Mouse (Mus musculus) Muller cell, postnatal 12 days (primary cell): ENCODE data around the gene Iqce.

Experiments
- DNase-seq: peaks from one replicate; pipeline ENCODE4 v3.0.0-alpha.2; 2015; ENCODE audit errors: inconsistent ontology term

The Iqce gene

DNA sequence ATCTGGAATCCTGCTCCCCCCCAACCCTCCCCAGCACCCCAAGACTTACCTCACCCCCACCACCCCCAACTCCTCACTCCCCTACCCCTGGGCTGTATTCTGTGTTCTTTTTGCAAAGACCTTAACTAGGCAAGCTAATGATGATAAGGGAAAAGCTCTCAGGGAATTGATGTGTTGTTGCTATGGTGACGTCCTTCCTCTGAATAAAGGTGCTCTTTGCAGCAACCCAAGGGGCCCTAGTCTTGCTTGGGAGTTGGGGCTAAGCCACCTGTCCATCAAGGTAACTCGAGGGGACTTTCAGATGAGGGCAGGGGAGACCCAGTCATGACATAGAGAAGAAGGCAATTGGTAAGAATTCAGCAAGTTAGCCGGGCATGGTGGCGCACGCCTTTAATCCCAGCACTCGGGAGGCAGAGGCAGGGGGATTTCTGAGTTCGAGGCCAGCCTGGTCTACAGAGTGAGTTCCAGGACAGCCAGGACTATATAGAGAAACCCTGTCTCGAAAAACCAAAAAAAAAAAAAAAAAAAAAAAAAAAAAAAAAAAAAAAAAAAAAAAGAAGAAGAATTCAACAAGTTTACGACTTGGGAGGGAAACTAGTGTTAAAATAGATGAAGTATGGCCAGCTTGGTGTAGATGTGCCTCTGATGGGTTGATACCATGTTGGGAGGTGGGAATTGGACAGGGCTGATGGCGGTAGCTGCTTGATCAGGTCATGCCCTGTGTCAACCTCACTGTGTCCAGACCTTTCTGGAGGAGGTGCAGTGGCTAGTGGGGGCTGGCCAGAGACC, 86.7 kb downstream of the Iqce start:
- DNase-seq, result no peak

- DNase-seq, result no peak
These were observed 87.3 kb downstream of the Iqce start for GRCm38 (mm10) chr5:140614837-140615236.

- no peak for DNase-seq
These were observed 88.0 kb downstream of the Iqce start for GRCm38 (mm10) chr5:140614141-140614540.

DNA sequence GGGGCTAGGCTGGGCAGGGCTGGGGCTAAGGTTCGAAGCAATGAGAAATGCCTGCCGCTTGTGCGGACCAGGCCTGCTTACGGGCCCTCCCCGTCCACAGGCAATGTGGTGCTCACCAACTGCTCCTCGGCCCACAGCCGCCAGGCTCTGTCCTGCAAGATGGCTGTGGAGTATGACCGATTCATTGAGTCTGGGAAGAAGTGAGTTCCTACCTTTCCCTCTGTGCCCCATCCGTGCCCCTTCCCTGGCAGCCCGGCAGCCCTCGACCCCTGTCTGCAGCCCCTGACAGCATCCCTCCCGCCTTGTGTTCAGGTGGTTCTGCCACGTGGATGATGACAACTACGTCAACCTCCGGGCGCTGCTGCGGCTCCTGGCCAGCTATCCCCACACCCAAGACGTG, 90.0 kb downstream of the Iqce start:
- DNase-seq, result no peak
